Mouse (Mus musculus) heart, embryonic 11.5 days (tissue): Measurements from ENCODE around the gene Dzip1. TPM values are rescaled to one million over a fixed set of nuclear protein-coding genes. Genes with fewer than 3 reads are reported as not detected.

Experiments
- ATAC-seq: fragments of 200-750 bp; cut with Nextera tagmentation; replicated peaks from 2 replicates; pipeline ENCODE4 v1.8.0; 2017; ENCODE audit warnings: moderate library complexity; ENCODE audit not compliant: insufficient number of reproducible peaks, low FRiP score, low TSS enrichment
- H3K27ac ChIP-seq: fragments of 300-500 bp; sonication (generic); 2 replicates; pipeline ENCODE4 v1.5.1; 2014; ENCODE audit warnings: mild to moderate bottlenecking, low read depth, low read length
- H3K27me3 ChIP-seq: fragments of 300-500 bp; sonication (generic); 2 replicates; pipeline ENCODE4 v1.6.1; 2014; ENCODE audit warnings: mild to moderate bottlenecking, low read length, mixed read lengths; ENCODE audit not compliant: control insufficient read depth, insufficient read depth
- H3K36me3 ChIP-seq: fragments of 300-500 bp; sonication (generic); 2 replicates; pipeline ENCODE4 v1.6.1; 2014; ENCODE audit warnings: mild to moderate bottlenecking, low read length, moderate library complexity, mixed read lengths; ENCODE audit not compliant: control insufficient read depth, insufficient read depth
- H3K4me1 ChIP-seq: fragments of 300-500 bp; sonication (generic); 2 replicates; pipeline ENCODE4 v1.6.1; 2014; ENCODE audit warnings: low read length; ENCODE audit not compliant: control insufficient read depth, insufficient read depth
- H3K4me2 ChIP-seq: fragments of 300-500 bp; sonication (generic); 2 replicates; pipeline ENCODE4 v1.6.1; 2014; ENCODE audit warnings: mild to moderate bottlenecking, moderate library complexity
- H3K4me3 ChIP-seq: fragments of 300-500 bp; sonication (generic); 2 replicates; pipeline ENCODE4 v1.5.1; 2014; ENCODE audit warnings: low read depth, low read length
- H3K9ac ChIP-seq: fragments of 300-500 bp; sonication (generic); 2 replicates; pipeline ENCODE4 v1.6.1; 2014; ENCODE audit warnings: mild to moderate bottlenecking, low read depth, low read length, moderate library complexity
- H3K9me3 ChIP-seq: fragments of 300-500 bp; sonication (generic); replicated peaks from 2 replicates; pipeline ENCODE4 v1.6.1; 2016; ENCODE audit warnings: low read length; ENCODE audit not compliant: control insufficient read depth
- WGBS: fragments of 180-500 bp; shearing (Covaris S2); extraction: QIAGEN DNeasy Blood & Tissue Kit; methylation state at CpG from one replicate; pipeline ENCODE4 v1.1.7; 2014; ENCODE audit not compliant: insufficient replicate concordance; 5-methylcytosine and 5-hydroxymethylcytosine counted together
- polyA plus RNA-seq: library from polyadenylated mRNA; unstranded; fragments of >200 nt; fragmentation: Nextera tagmentation; extraction: Ambion mirVana; gene quantifications from 2 replicates; pipeline ENCODE4 v1.2.1, GENCODE M21; 2014

Gene Dzip1
- polyA plus RNA-seq, 1 experiment from 2014 or later: 13.2 TPM

GRCm38 (mm10) chr14:118895655-118896054 is 29.6 kb downstream of the Dzip1 start:
- WGBS: 87% methylated on average over 10 of the region's 10 CpGs
- H3K4me1 ChIP-seq: no peaks in the 10 kb centered on the region
- no peak overlapping the region for H3K9ac ChIP-seq
- H3K9me3 ChIP-seq: no peaks in the 10 kb centered on the region
- H3K27me3 ChIP-seq: no peaks in the 10 kb centered on the region
- peaks cover 14% of the 10 kb centered on the region for H3K36me3 ChIP-seq
- ATAC-seq: no peak
- no peak overlapping the region for H3K4me3 ChIP-seq
- H3K27ac ChIP-seq: no peak overlapping the region
- H3K4me2 ChIP-seq: no peak overlapping the region

- Histone ChIP-seq H3K9me3 (no peaks in the 10 kb centered on the region), H3K4me2 (no peak overlapping the region), H3K9ac (no peak overlapping the region), H3K4me3 (no peak overlapping the region), H3K4me1 (no peaks in the 10 kb centered on the region), H3K36me3 (peaks cover 14% of the 10 kb centered on the region), H3K27ac (no peak overlapping the region), H3K27me3 (no peaks in the 10 kb centered on the region)
- no peak for ATAC-seq
- whole genome bisulfite sequencing: 75% methylated on average over 7 of the region's 7 CpGs
Observed at GRCm38 (mm10) chr14:118895228-118895627, 30.0 kb downstream of the Dzip1 start.

GRCm38 (mm10) chr14:118890101-118890500 is 35.2 kb downstream of the Dzip1 start:
- no peaks in the 10 kb centered on the region for H3K27me3 ChIP-seq
- no peaks in the 10 kb centered on the region for H3K9me3 ChIP-seq
- WGBS: 88% methylated on average over 4 of the region's 4 CpGs
- ATAC-seq: no peak
- peaks cover 18% of the 10 kb centered on the region for H3K36me3 ChIP-seq
- no peaks in the 10 kb centered on the region for H3K4me1 ChIP-seq
- no peak overlapping the region for H3K27ac ChIP-seq
- no peak overlapping the region for H3K4me3 ChIP-seq
- H3K9ac ChIP-seq: no peak overlapping the region
- H3K4me2 ChIP-seq: no peak overlapping the region

- 84% methylated on average over 7 of the region's 7 CpGs for WGBS
Observed at GRCm38 (mm10) chr14:118884250-118884556, 41.1 kb downstream of the Dzip1 start.

GRCm38 (mm10) chr14:118883344-118884249 is 41.7 kb downstream of the Dzip1 start:
- no peaks in the 10 kb centered on the region for H3K4me1 ChIP-seq
- no peak overlapping the region for H3K27ac ChIP-seq
- 64% methylated on average over 18 of the region's 18 CpGs for WGBS
- H3K9me3 ChIP-seq: no peaks in the 10 kb centered on the region
- H3K4me3 ChIP-seq: no peak overlapping the region
- no peak overlapping the region for H3K4me2 ChIP-seq
- H3K9ac ChIP-seq: no peak overlapping the region
- ATAC-seq: peak; percentile 51; the same call in 1 of the 2 replicates
- peaks cover 33% of the 10 kb centered on the region for H3K36me3 ChIP-seq
- H3K27me3 ChIP-seq: no peaks in the 10 kb centered on the region

More at GRCm38 (mm10) chr14:118884250-118884556, 41.1 kb downstream of the Dzip1 start:
- Histone ChIP-seq H3K4me3 (no peak overlapping the region), H3K27ac (no peak overlapping the region), H3K9ac (no peak overlapping the region), H3K4me2 (no peak overlapping the region), H3K36me3 (peaks cover 32% of the 10 kb centered on the region), H3K4me1 (no peaks in the 10 kb centered on the region), H3K9me3 (no peaks in the 10 kb centered on the region), H3K27me3 (no peaks in the 10 kb centered on the region)
- no peak for ATAC-seq

GRCm38 (mm10) chr14:118880696-118881095 is 44.6 kb downstream of the Dzip1 start:
- Histone ChIP-seq H3K4me1 (no peaks in the 10 kb centered on the region), H3K36me3 (peaks cover 28% of the 10 kb centered on the region), H3K4me3 (no peak overlapping the region), H3K9ac (no peak overlapping the region), H3K4me2 (no peak overlapping the region), H3K9me3 (no peaks in the 10 kb centered on the region), H3K27ac (no peak overlapping the region), H3K27me3 (no peaks in the 10 kb centered on the region)
- no peak for ATAC-seq
- WGBS: 85% methylated on average over 10 of the region's 10 CpGs

- Histone ChIP-seq H3K27ac (no peak overlapping the region), H3K36me3 (peaks cover 26% of the 10 kb centered on the region), H3K9me3 (no peaks in the 10 kb centered on the region), H3K4me2 (no peak overlapping the region), H3K4me1 (no peaks in the 10 kb centered on the region), H3K4me3 (no peak overlapping the region), H3K27me3 (no peaks in the 10 kb centered on the region), H3K9ac (no peak overlapping the region)
- no peak for ATAC-seq
- WGBS: 84% methylated on average over 11 of the region's 11 CpGs
Observed at GRCm38 (mm10) chr14:118878346-118878910, 46.8 kb downstream of the Dzip1 start.

- WGBS: 78% methylated on average over 10 of the region's 10 CpGs
- H3K4me2 ChIP-seq: no peak overlapping the region
- ATAC-seq: no peak
- H3K9ac ChIP-seq: no peak overlapping the region
- H3K27ac ChIP-seq: no peak overlapping the region
- H3K36me3 ChIP-seq: peaks cover 9% of the 10 kb centered on the region
- no peaks in the 10 kb centered on the region for H3K9me3 ChIP-seq
- H3K4me1 ChIP-seq: no peaks in the 10 kb centered on the region
- H3K27me3 ChIP-seq: no peaks in the 10 kb centered on the region
- H3K4me3 ChIP-seq: no peak overlapping the region
Observed at GRCm38 (mm10) chr14:118874786-118875415, 50.4 kb downstream of the Dzip1 start.
